Mouse (Mus musculus) liver, postnatal 0 days (tissue): ENCODE measurements around the gene Fbxo48. TPM values are rescaled to one million over a fixed set of nuclear protein-coding genes. Genes with fewer than 3 reads are reported as not detected.
A peak's percentile ranks its signal among the peaks of the same experiment; 100 is the strongest.

Source experiments
- ATAC-seq: fragments of 200-750 bp; cut with Nextera tagmentation; 2 replicates; pipeline ENCODE4 v1.8.0; 2017; ENCODE audit warnings: mild to moderate bottlenecking, moderate library complexity
- DNase-seq: peaks from one replicate; pipeline ENCODE4 v3.0.0-alpha.2; 2016
- H3K27ac ChIP-seq: fragments of 300-500 bp; sonication (generic); 2 replicates; pipeline ENCODE4 v1.5.1; 2014; ENCODE audit warnings: antibody characterized with exemption, moderate library complexity, mild to moderate bottlenecking, low read depth
- H3K27me3 ChIP-seq: fragments of 300-500 bp; sonication (generic); 2 replicates; pipeline ENCODE4 v1.6.1; 2014; ENCODE audit warnings: low read length, control low read depth, mixed read lengths; ENCODE audit not compliant: insufficient read depth
- H3K36me3 ChIP-seq: fragments of 300-500 bp; sonication (generic); replicated peaks from 2 replicates; pipeline ENCODE4 v1.6.1; 2014; ENCODE audit warnings: mild to moderate bottlenecking, control low read depth, low read length, moderate library complexity, mixed read lengths; ENCODE audit not compliant: insufficient read depth
- H3K4me1 ChIP-seq: fragments of 300-500 bp; sonication (generic); 2 replicates; pipeline ENCODE4 v1.6.1; 2014; ENCODE audit warnings: antibody characterized with exemption, mild to moderate bottlenecking, control low read depth; ENCODE audit not compliant: insufficient read depth
- H3K4me2 ChIP-seq: fragments of 300-500 bp; sonication (generic); 2 replicates; pipeline ENCODE4 v1.6.1; 2014; ENCODE audit warnings: low read depth, mild to moderate bottlenecking, low read length, moderate library complexity, mixed read lengths
- H3K4me3 ChIP-seq: fragments of 300-500 bp; sonication (generic); 2 replicates; pipeline ENCODE4 v1.5.1; 2014; ENCODE audit warnings: low read depth, low read length
- H3K9ac ChIP-seq: fragments of 300-500 bp; sonication (generic); replicated peaks from 2 replicates; pipeline ENCODE4 v1.6.1; 2014; ENCODE audit warnings: mild to moderate bottlenecking, moderate library complexity
- H3K9me3 ChIP-seq: fragments of 300-500 bp; sonication (generic); 2 replicates; pipeline ENCODE4 v1.6.1; 2016; ENCODE audit warnings: mild to moderate bottlenecking, control low read depth, low read length, mixed read lengths
- CTCF ChIP-seq: sonication (generic); IDR thresholded peaks from 2 replicates; pipeline ENCODE4 v1.5.1; 2016; ENCODE audit warnings: antibody characterized with exemption, low read depth
- EP300 ChIP-seq: IDR thresholded peaks from 2 replicates; pipeline ENCODE4 v1.6.1; 2016; ENCODE audit warnings: antibody characterized with exemption, low read depth, mild to moderate bottlenecking
- WGBS: fragments of 180-500 bp; shearing (Covaris S2); extraction: QIAGEN DNeasy Blood & Tissue Kit; methylation state at CpG from one replicate; pipeline ENCODE4 v1.1.7; 2014; ENCODE audit not compliant: insufficient replicate concordance; 5-methylcytosine and 5-hydroxymethylcytosine counted together
- polyA plus RNA-seq: library from polyadenylated mRNA; unstranded; fragments of >200 nt; fragmentation: Nextera tagmentation; extraction: Ambion mirVana; gene quantifications from 2 replicates; pipeline ENCODE4 v1.2.1, GENCODE M21; 2015

Gene Fbxo48
- polyA plus RNA-seq, 1 experiment from 2014 or later, result 0.75 TPM

GRCm38 (mm10) chr11:16997465-16997864 lies 46.3 kb downstream of the Fbxo48 start:
- H3K27ac ChIP-seq, result no peak overlapping the region
- no peak for ATAC-seq
- no peak overlapping the region for H3K9ac ChIP-seq
- H3K27me3 ChIP-seq, result no peaks in the 10 kb centered on the region
- H3K9me3 ChIP-seq, result no peaks in the 10 kb centered on the region
- no peak overlapping the region for H3K4me3 ChIP-seq
- H3K4me2 ChIP-seq, result no peak overlapping the region
- TF ChIP-seq EP300, result peak; percentile 46; the same call in 1 of the 2 replicates
- no peak for TF ChIP-seq CTCF
- DNase-seq, result no peak
- H3K36me3 ChIP-seq, result no peaks in the 10 kb centered on the region; the same call in 1 of the 2 replicates
- H3K4me1 ChIP-seq, result peaks cover 7% of the 10 kb centered on the region

- H3K4me1 ChIP-seq, result peaks cover 8% of the 10 kb centered on the region
- H3K4me3 ChIP-seq, result no peak overlapping the region
- no peak overlapping the region for H3K9ac ChIP-seq
- no peak overlapping the region for H3K4me2 ChIP-seq
- H3K36me3 ChIP-seq, result no peaks in the 10 kb centered on the region
- 0 out of 2 replicates have a peak, but pooled peaks have one; percentile 25 for ATAC-seq
- no peaks in the 10 kb centered on the region for H3K9me3 ChIP-seq
- no peak for DNase-seq
- no peak overlapping the region for H3K27ac ChIP-seq
- no peak for TF ChIP-seq CTCF
- no peak for TF ChIP-seq EP300
- WGBS, result 74% methylated on average over 4 of the region's 4 CpGs
- no peaks in the 10 kb centered on the region for H3K27me3 ChIP-seq
Measured at GRCm38 (mm10) chr11:16999387-16999786, 48.2 kb downstream of the Fbxo48 start.

- H3K36me3 ChIP-seq, result no peaks in the 10 kb centered on the region
- no peak overlapping the region for H3K4me2 ChIP-seq
- no peaks in the 10 kb centered on the region for H3K27me3 ChIP-seq
- no peak for TF ChIP-seq EP300
- no peak for TF ChIP-seq CTCF
- DNase-seq, result no peak
- H3K27ac ChIP-seq, result no peak overlapping the region
- peaks cover 8% of the 10 kb centered on the region for H3K4me1 ChIP-seq
- no peaks in the 10 kb centered on the region for H3K9me3 ChIP-seq
- no peak overlapping the region for H3K4me3 ChIP-seq
- ATAC-seq, result no peak
- no peak overlapping the region for H3K9ac ChIP-seq
Measured at GRCm38 (mm10) chr11:16999933-17000332, 48.8 kb downstream of the Fbxo48 start.

- no peak for DNase-seq
Measured at GRCm38 (mm10) chr11:17000353-17001334, 49.5 kb downstream of the Fbxo48 start.

GRCm38 (mm10) chr11:17002739-17003373 lies 51.7 kb downstream of the Fbxo48 start:
- Histone ChIP-seq H3K9ac (no peak overlapping the region), H3K27me3 (no peaks in the 10 kb centered on the region), H3K4me2 (peak overlapping the region; percentile 1; the same call in 1 of the 2 replicates), H3K9me3 (no peaks in the 10 kb centered on the region), H3K36me3 (no peaks in the 10 kb centered on the region), H3K4me3 (no peak overlapping the region), H3K27ac (peak overlapping the region; percentile 63; the same call in 1 of the 2 replicates), H3K4me1 (peaks cover 8% of the 10 kb centered on the region)
- 46% methylated on average over 7 of the region's 7 CpGs for WGBS
- peak; percentile 54 for ATAC-seq
- TF ChIP-seq EP300, result no peak
- TF ChIP-seq CTCF, result no peak
- no peak for DNase-seq

More at GRCm38 (mm10) chr11:17000353-17001334, 49.5 kb downstream of the Fbxo48 start:
- peak overlapping the region; percentile 15; the same call in 1 of the 2 replicates for H3K4me2 ChIP-seq
- H3K4me3 ChIP-seq, result no peak overlapping the region
- no peaks in the 10 kb centered on the region for H3K9me3 ChIP-seq
- no peak for ATAC-seq
- H3K9ac ChIP-seq, result no peak overlapping the region
- WGBS, result 44% methylated on average over 9 of the region's 9 CpGs
- peak overlapping the region; percentile 34; the same call in 1 of the 2 replicates for H3K27ac ChIP-seq
- peaks cover 8% of the 10 kb centered on the region for H3K4me1 ChIP-seq
- H3K27me3 ChIP-seq, result no peaks in the 10 kb centered on the region
- H3K36me3 ChIP-seq, result no peaks in the 10 kb centered on the region
- TF ChIP-seq EP300, result no peak
- TF ChIP-seq CTCF, result no peak

GRCm38 (mm10) chr11:17003757-17004156 lies 52.6 kb downstream of the Fbxo48 start:
- no peak overlapping the region for H3K27ac ChIP-seq
- H3K9ac ChIP-seq, result no peak overlapping the region
- WGBS, result 53% methylated on average over 3 of the region's 3 CpGs

More at GRCm38 (mm10) chr11:17003757-17004156, 52.6 kb downstream of the Fbxo48 start:
- Histone ChIP-seq H3K4me1 (peaks cover 8% of the 10 kb centered on the region), H3K9me3 (no peaks in the 10 kb centered on the region), H3K27me3 (no peaks in the 10 kb centered on the region), H3K4me2 (no peak overlapping the region), H3K36me3 (no peaks in the 10 kb centered on the region), H3K4me3 (no peak overlapping the region)
- ATAC-seq (no peak), DNase-seq (no peak)
- TF ChIP-seq EP300 (no peak), CTCF (no peak)

Other genes starting within 250 kb of the Fbxo48 start
- gene Egfr, start 199.2 kb upstream of the Fbxo48 start, polyA plus RNA-seq, result 25.1 and 26.3 TPM in 2 replicates
- 3.7 TPM in 2 replicates for gene Cnrip1, start 100.2 kb downstream of the Fbxo48 start, polyA plus RNA-seq
- gene Plek, start 101.0 kb downstream of the Fbxo48 start, polyA plus RNA-seq, result 19.8 and 22.5 TPM in 2 replicates
- gene Ppp3r1, start 207.9 kb downstream of the Fbxo48 start, polyA plus RNA-seq, result 31.1 and 32.1 TPM in 2 replicates
- gene Wdr92, start 230.7 kb downstream of the Fbxo48 start, polyA plus RNA-seq, result 8.5 and 8.8 TPM in 2 replicates